Mouse (Mus musculus) heart, postnatal 14 days (tissue): ENCODE data around the gene Gm49425. TPM values are rescaled to one million over a fixed set of nuclear protein-coding genes. Genes with fewer than 3 reads are reported as not detected.
"Not testable (repeated sequence)": the region's sequence is repeated elsewhere in the genome, so short reads cannot be mapped to it uniquely, and the experiment has no call there.

Experiments
- DNase-seq, 2 experiments: peaks; one replicate each; pipeline ENCODE4 v3.0.0; 2021 to 2022
- intact Hi-C: fragments of 180-260 bp; cut with DNase I; formaldehyde crosslinking; loops from one replicate; pipeline ENCODE4 v1.15.1; 2025
- long read RNA-seq, 2 experiments: library from polyadenylated mRNA; stranded (forward); transcript quantifications; one replicate each; pipeline ENCODE4 v2.0.0; 2021
- total RNA-seq, 2 experiments: library from RNA; stranded (reverse); gene quantifications; 2 replicates each; pipeline ENCODE4 v1.2.3; 2021

Gm49425 gene
- not detected for total RNA-seq
- long read RNA-seq, experiment 1 = 0 reads
- long read RNA-seq, experiment 2 = 0 reads

DNA sequence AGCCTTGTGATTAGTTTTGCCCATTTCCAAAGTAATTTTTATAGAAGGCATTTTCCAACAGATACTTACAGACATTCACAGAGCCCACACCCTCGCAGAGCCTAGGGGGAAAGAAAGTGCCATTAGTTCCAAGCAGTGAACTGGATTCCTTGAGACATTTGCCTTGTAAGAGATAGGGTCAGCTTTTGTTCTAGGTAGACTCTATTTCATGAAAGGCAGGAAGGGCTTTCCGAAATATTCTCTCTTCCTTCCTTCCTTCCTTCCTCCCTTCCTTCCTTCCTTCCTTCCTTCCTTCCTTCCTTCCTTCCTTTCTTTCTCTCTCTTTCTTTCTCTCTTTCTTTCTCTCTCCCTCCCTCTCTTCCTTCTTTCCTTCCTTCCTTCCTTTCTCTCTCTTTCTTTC lies at the start of gene Gm49425:
Gene Gm49425, minus strand, starts transcription at position 101 of the 400 bp plus-strand sequence.
- DNase-seq = not testable (repeated sequence)

DNA sequence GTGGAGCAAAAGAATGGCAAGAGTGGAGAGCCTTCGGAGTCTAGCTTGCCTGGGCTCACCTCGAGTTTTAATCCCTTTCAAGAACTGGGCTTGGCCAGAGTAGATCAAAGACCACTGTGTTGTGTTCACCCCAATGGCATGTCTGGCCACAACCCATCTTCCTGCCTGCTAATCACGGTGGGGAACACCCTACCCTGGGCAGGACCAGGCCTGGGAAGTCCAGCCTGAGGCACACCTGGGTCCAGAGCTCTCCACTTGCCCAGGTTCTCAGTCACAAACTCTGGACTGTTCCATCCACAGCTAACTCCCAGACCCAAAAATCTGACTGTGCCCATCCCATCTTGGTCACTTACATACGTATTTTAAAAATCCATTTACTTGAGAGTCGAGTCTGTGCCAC lies 45.8 kb upstream of the Gm49425 start, which contains the start of gene Krt90:
Gene Krt90, minus strand, starts transcription at position 101 of the 400 bp plus-strand sequence.
- no peak for DNase-seq

More for the DNA sequence above, at the start of gene Gm49425:
- intact Hi-C loops = not testable (repeated sequence)

DNA sequence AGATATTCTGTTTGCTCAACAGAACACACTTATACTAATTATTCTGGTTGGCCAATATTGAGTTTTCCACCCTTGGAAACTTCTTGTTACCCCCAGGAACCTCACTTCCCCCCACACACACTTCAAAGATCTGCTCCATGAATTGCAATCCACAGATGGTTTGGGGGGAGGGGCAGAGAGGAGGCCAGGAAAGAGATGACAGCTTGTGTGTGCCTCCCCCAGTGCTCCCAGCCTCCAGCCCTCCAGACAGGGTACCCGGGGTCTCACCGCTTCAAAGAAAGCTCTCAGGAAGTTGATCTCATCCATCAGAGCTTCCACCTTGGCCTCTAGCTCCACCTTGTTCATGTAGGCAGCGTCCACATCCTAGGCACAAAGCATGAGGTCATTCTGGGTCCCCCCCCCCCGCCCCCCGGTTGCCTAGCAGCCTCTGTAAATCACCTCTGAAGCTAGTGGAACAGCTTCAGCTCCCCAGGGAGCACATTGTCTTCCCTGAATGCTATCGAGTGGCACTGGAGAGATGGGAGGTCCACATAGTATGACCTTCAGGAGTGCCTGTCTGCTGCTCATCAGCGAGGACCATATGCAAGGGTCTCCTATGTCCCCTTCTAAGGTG lies 41.1 kb upstream of the Gm49425 start:
- DNase-seq = no peak
- intact Hi-C loops = no loop called here

More for the DNA sequence above, 45.8 kb upstream of the Gm49425 start, which contains the start of gene Krt90:
- intact Hi-C loops = no loop called here

DNA sequence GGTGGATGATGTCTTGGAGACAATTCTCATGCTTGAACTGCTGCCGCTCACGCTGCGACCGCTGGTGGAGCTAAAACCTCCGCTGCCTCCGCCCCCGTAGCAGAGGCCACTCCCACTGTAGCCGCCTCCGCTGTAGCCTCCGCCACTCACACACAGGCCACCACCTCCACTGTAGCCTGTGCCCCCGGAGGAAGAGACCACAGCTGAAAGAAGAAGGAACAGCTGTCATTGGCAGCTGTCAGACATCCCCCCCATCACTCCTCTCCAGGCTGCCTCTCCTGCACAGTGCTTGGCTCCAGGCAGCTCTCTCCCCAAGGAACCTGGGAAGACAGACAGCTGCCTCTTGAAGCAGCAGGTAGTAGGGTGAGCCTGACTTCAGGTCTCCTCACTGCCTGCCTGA lies 36.1 kb upstream of the Gm49425 start:
- DNase-seq = peak; percentile 24 to 47
- intact Hi-C loops = no loop called here

DNA sequence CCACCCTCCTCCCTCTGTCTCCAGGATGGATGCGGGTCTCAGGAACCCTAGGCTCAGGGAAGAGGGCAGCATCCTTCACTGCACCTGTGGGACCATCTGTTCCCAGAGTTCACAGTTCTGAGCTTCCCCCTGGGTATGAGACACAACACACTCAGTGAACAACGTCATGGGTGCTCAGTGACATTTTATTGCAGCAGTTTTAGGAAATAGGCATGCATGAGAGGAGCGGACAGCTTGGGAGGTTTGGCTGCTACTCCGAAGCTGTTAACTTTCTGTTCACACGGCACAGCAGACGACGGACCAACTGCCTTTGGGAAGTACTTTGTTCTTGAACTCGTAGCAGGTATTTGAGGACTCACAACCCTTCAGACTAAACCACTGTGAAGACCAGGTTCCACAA lies 35.1 kb upstream of the Gm49425 start:
- DNase-seq = no peak
- intact Hi-C loops = no loop called here

DNA sequence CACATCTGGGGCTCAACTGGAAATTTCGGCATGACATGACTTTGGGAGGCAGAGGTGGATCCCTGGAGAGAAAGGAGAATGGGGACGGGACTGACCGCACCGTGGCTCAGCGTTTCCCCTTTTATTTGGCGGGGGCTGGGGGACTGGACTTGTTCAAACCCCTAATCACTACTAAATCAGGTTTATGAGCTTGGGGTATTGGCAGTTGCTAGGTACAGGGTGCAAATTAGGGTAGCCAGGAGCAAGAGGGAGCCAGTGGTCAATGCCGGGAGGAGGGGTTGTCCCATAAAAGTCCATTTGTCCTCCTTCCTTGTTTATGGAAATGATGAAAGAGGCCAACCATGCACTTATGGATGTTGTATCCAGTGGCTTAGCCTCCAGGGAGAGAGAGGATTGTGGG lies 33.5 kb upstream of the Gm49425 start, which contains the start of gene Krt82:
Gene Krt82, minus strand, starts transcription at position 101 of the 400 bp plus-strand sequence.
- intact Hi-C loops = no loop called here
- no peak for DNase-seq

DNA sequence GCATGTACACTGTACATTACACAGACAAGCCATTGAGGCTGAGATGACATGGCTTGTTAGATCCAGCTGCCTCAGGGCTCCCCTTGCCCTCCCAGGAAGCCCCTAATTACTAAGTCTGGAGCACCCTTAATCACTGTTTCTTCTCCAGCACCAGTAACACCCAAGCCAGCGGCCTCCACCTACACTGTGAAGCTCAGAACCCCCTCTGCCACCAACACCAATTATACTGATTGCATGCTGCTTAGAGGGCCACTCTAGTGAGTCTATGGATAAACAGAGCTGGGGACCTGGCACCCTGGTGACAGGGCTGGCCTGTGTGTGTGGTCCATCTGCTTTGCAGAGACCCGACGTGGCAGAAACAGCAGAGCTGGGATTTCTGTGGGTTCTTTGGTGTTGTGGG lies 27.4 kb upstream of the Gm49425 start:
- intact Hi-C loops = no loop called here
- no peak for DNase-seq

DNA sequence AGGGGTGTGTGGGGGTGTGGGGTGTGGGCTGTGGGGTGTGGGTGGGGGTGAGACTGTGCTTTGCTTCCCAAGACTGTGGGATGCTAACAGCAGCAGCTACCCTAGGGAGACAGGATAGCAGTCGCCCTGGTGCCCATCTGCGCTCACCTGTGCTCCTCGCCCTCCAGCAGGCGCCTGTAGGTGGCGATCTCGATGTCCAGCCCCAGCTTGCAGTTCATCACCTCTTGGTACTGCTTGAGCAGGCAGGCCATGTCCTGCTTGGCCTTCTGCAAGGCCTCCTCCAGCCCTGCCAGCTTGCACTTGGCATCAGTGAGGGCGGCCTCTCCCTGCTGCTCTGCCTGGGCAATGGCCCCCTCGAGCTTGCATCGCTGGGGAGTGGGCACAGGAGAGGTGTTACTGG lies 25.5 kb upstream of the Gm49425 start:
- DNase-seq = no peak
- intact Hi-C loops = no loop called here

DNA sequence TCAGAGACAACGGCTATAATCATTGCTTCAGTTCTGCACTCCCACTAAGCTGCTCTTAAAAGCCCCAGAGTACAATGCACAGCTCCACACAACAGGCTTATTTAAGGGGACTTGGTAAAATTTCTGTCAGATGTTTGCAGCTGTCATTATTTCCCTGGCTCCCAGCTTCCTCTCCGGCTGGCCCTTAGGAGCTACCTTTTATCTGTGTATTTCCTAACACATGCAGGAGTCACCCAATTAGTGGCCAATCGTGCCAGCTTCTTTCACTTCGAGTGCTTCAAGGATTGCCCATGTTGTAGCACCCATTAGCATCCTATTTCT lies 21.5 kb upstream of the Gm49425 start:
- peak in 1 of 2 experiments; percentile 3 for DNase-seq
- intact Hi-C loops = loop anchor here (5.0 kb wide), 1 partner anchor 434 kb away; no protein-coding TSS in a partner anchor

DNA sequence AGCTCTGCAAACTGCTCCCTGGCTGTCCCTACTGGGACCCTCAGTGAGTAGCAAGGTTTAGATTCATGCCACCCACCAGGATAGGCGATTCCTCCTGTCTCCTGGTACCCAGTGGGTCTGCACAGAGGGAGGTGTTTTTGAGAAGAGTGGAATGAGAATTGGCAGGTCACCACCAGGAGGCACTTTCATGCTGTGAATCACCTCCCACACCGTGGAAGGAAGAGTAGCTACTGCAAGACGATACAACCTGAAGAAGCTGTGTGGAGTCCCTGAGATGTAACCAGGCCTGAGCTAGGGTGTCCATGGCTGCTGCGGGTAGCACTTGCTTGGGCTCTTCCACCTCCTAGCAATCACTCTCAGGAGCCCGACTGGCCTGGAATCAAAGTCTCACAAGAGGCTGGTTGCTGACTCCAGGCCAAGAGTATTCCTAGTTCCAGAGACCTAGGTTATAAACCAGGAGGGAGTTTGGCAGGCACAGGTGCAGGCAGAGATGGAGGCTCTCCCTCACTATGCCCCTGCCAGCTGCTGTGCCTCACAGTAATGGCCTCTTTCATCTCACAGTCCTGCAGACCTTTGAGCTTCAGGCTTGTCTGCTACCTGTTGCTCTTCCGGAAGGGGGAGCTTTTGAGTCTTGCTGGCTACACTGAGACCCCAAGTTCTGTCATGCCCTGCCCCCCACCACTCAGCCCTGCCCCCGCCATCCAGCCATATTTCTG lies 21.0 kb upstream of the Gm49425 start:
- intact Hi-C loops = loop anchor here (5.0 kb wide), 1 partner anchor 434 kb away; no protein-coding TSS in a partner anchor
- peak in 1 of 2 experiments; percentile 5 for DNase-seq

DNA sequence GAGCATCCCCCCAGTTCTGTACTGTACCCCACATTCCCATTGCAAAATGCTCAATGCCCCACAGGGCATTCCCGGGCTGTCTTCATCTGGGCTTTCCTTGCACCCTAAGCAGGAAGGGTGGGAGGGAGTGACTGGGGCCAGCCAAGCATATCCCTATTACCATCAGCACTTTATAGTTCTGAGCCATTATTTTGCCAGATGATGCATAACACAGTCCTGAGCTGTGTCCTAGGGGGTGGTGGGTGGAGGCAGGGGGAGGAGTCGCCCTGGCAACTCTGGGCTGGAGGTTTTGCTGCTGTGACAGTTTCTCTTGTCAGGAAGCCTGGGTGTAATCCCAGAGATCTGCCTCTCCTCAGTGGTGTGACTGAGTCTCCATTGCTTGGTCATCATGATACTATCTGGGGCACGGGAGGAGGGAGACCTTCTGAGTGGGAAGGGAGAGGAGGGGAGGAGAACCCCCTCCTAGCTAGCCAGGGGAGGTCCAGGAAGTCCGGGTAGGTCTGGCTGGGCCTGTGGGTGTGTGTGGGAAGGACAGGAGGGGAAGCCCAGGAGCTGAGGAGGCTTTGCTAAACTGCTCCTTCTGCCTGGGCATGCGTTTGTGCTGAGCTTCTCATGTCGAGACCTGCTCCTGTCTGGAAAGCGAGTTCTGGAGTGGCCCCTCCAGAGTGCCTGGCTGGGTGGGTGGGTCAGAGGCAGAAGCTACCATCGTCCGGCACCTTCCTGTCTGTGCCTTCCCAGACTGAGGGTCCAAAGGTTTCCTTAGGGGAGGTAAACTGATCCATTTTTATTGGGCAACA lies 19.2 kb upstream of the Gm49425 start:
- intact Hi-C loops = loop anchor here (5.0 kb wide), 1 partner anchor 436 kb away; no protein-coding TSS in a partner anchor
- DNase-seq = no peak

DNA sequence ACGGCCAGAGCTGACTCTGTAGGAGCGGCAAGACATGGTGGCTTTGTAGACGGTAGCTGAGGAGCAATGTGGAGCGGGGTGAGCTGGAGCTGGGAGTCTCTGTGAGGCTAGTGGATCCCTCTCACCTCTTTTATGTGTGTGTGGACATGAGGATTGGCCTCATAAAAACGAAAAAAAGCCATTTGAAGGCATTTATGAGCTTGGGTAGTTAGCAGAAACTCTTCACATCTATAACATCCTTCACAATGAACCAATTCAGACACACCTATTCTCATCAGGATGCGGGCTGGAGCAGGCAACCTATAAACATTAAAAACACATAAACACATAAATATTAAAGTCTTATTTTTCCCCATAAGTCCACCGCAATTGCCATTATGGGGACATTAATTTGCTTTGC lies 15.7 kb upstream of the Gm49425 start, which contains the start of gene Krt84:
Gene Krt84, minus strand, starts transcription at position 101 of the 400 bp plus-strand sequence.
- no peak for DNase-seq
- intact Hi-C loops = no loop called here

DNA sequence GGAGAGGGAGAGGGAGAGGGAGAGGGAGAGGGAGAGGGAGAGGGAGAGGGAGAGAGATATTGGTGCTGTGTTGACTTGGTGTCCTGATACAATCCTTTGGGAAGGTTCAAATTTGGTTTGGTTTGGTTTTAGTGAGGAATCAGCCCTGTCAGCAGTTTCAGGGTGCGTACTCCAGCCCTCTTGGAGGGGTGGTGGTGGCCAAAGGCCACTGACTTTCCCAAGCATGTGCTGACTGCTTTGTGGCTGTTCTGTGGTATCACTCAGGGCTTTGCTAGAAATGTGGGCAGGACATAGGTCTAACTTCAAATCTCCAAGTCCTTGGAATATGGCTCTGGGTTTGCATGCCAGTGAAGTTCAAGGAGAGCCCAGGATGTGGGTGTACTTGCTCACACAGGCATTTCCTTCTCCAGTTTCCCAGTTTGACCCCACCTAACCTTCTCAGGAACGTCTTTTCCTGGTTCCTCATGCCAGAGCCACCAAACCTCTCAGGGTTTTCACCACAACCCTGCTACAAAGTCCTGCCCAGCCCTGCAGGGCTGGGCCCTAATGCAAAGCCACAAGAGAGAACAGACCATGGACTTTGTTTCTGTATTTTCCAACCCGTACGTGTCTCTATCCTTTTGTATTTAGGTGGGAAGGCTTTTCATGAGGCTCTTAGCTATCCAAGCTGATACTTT lies 5.6 kb upstream of the Gm49425 start:
- intact Hi-C loops = no loop called here

DNA sequence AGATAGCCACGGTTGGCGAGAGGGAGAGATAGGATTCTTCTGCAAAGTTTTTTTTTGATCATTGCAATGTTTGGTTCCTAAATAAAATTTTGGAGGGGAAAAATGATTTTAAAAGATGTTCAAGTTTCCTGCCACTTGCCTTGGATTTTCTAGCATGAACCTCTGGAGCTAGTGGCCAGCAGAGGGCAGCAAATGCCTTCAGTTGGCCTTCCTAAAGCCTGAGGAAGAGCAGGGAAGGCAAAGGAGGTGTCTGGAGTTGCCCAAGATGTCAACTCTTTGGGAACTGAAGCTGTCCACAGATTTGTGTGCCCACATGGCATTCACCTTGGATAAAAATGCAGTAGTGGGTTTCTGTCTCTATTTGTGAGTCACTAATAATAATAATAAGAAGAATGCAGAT lies 2.7 kb upstream of the Gm49425 start:
- intact Hi-C loops = loop anchor here (1.0 to 2.0 kb wide), 5 partner anchors 181 to 543 kb away; no protein-coding TSS in a partner anchor
- DNase-seq = peak; percentile 75 to 84

More for the DNA sequence above, 5.6 kb upstream of the Gm49425 start:
- DNase-seq = no peak

DNA sequence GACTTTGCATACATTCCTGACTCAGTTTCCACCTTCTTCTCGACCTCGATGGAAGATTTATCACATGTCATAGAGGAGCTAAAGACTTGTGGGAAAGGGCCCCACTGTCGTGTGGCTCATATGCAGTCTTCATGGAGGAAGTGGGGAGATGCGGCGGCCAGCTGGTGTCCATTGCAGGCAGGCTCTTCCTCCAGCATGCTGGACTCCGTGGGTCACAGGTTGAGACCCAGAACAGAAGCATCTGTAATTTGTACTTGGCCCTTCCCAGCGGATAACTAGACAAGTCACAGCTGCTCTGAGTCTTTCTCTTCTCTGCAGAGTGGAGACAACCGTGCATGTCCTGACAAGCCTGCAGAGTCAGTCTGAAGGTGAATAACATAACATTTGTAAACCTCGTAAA lies 8.8 kb downstream of the Gm49425 start:
- intact Hi-C loops = no loop called here
- no peak for DNase-seq

DNA sequence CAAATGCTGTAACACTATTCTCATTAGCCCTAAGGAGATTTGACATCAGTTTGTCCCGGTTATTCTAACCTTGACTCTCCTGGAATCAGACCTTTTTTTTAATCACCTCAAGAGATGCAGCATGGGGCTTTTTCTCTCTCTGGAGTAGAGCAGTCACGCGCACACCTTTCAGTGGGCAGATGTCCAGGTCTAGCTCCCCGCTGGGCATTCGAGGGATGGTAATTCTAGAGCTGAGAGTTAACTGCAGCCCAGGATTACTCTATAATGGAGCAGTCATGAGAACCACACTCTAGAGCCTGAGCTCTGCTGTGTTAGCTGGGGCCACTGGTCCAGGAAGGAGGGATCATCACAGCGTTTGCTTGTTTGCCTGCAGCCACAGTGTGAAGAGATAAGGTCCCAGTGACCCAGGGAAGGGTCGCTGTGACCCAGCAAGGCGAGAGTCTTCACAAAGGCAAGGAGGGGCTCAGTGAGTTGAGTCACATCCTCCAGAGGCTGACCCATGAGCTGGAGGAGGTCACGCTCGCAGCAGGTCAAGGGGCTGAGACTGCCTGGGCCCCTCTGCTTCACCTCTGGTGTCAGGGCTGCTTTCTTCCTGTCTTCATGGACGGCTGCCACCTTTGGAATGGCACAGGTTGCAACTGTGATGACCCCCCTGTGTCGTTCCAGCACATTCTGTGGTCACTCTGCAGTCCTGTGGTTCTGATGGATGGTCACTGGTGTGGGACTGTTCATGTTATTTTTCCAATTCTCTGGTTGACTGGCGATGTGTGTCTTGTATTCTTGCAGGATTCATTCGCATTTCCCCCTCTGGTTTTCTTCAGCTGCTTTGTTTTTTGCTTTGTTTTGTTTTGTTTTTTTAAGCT lies 9.9 kb downstream of the Gm49425 start:
- no peak for DNase-seq
- intact Hi-C loops = no loop called here

DNA sequence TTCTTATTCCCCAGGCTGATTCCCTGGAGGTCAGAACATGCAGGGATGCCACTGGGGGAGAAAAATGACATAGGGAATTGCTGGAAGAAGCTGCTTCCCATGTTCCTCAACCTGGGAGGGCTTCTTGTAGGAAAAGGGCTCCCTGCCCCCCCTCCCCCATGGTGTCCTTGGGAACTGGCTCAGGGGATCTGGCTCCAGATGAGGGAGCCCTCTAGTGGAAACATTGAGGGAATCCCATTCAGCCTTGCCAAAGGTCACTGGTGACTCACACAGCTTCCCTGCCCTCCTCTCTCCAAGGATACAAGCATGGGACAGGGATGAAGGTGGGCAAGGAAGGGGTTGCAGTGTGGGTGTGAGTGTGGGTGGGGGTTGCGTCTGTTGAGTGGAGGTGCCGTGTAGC lies 19.9 kb downstream of the Gm49425 start:
- DNase-seq = peak; percentile 7 to 50
- intact Hi-C loops = loop anchor here (1.0 kb wide), 1 partner anchor 157 kb away; no protein-coding TSS in a partner anchor

DNA sequence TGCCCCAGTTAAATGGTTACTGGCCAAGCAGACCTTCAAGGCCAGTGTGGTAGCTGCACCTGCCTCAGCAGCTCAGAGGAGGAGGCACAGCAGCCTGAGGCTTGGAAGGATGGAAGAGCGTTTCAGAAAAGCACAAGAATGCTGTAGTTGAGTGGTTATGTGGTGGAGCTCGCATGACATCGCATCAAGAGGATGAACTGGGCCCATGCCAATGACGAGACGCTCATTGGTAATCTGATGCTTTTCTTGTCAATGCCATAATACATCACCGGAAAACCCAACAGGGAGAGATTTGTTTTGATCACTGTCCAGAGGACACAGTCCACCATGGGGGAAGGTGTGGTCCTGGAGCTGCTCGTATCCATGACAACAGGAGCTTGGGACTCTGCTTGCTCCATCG lies 21.8 kb downstream of the Gm49425 start:
- DNase-seq = no peak
- intact Hi-C loops = no loop called here

DNA sequence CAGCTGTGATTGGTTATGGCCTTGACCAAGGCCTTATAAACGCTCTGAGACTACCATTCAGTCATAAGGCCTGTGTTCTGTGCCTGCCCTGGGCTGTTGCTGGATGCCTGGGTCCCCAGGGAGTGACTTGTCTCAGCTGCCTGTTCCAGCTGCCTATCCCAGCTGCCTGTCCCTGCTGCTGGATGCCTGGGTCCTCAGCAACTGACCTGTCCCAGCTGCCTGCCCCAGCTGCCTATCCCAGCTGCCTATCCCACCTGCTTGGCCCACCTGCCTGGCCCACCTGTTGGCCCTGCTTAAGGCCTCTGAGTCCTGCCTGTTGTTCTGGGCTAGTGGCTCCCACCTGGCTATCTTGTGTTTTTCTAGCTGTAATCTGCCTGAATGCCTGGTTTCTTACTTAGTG lies 22.9 kb downstream of the Gm49425 start:
- intact Hi-C loops = no loop called here
- peak in 1 of 2 experiments; percentile 13 for DNase-seq
